Mouse (Mus musculus) heart, adult 18-20 months (tissue): ENCODE data around the gene Pes1. TPM values are rescaled to one million over a fixed set of nuclear protein-coding genes. Genes with fewer than 3 reads are reported as not detected.

ENCODE experiments used
- DNase-seq, 2 experiments: peaks; one replicate each; pipeline ENCODE4 v3.0.0; 2021 to 2022; ENCODE audit warnings: mixed read lengths in 1 of 2
- total RNA-seq, 2 experiments: library from RNA; stranded (reverse); gene quantifications; 2 replicates each; pipeline ENCODE4 v1.2.3; 2021

The Pes1 gene
- total RNA-seq, 2 experiments from 2014 or later: 27.4 to 27.6 TPM

DNA sequence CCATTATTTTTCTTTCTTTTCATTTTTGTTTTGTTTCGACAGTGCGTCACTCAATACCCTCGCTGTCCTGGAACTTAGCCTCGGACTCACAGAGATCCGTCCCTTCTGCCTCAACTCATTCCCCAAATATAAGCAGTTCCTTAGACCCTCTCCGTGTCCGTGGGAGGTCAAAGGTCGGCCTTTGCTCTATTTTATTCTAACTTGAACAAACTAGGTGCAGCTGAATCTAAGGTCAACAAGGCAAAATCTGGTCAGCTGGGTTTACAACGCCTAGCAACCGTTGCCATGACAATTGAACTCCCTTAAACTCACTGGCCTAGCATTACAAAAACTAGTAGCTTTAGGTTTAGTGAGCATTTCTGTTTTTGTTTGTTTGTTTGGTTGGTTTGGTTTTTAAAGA is 620 bp upstream of the Pes1 start:
- DNase-seq: no peak

DNA sequence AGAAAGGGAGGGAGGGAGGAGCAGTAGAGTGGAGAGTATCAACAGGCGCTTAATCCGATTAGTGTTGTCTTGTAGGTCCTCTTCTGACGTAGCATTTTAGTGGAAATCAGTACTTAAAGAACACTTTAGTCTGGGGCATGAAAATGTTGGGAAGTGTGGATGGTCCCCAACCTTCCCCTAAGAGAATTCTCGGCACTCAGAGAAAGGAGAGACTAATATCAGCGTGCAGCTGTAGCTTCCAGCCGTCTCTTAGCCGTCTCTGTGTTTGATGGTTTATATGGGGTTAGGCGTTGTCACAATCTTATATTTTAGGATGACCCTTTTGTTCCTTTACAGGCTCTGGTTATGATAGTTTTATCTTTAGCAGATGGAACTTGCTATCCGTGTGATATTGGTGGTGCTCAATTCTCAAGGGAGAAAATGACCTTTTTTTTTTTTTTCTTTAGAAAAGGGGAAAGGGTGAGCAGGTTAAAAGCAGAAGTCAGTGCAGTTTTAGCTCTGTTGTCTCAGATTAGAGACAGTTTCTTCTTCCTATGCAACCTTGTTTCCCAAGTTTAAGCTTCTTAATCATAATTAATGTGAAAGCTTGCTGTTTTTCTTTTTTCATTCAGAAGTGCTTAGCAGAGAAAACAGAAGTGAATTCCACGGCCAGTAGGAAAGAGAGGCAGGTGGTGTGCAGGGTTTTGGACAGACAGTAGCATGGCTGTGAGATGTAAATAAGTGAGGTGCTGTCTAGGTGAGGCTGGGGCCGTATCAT is 819 bp downstream of the Pes1 start:
- DNase-seq: no peak

DNA sequence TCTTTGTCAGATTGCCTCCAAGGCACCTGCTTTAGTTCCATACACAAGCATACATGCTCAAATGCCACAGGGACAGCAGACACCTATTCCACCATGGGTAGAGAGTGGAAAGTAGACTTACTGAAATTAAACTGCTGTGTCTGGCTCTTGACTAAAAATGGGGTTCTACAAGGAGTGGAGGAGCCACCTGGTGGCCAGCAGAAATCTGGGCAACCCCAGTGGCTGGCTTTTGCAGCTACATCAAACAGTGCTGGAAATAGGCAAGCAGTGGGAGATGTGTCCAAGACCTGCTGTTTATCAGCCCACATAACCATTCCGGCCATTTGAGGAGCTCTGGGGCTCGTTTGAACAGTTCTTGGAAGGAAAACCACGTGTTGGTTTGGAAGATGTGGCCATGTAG is 6.1 kb downstream of the Pes1 start:
- DNase-seq: no peak

DNA sequence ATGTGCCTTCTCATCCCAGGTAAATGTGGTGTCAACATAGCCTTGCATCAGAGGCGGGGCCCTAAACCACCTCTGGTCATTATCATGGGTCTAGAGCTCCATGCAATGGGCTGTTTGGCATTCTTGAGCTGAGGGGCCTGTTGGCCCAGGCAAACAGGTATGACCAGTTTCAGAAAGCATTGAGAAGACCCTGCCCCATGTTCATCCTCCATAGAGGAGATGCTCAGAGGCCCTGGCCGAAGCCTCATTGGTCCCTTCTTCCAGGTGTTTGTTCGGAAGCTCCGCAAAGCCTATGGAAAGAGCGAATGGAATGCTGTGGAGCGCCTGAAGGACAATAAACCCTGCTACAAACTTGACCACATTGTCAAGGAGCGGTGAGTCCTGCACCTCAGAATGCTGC is 6.6 kb downstream of the Pes1 start:
- no peak for DNase-seq

DNA sequence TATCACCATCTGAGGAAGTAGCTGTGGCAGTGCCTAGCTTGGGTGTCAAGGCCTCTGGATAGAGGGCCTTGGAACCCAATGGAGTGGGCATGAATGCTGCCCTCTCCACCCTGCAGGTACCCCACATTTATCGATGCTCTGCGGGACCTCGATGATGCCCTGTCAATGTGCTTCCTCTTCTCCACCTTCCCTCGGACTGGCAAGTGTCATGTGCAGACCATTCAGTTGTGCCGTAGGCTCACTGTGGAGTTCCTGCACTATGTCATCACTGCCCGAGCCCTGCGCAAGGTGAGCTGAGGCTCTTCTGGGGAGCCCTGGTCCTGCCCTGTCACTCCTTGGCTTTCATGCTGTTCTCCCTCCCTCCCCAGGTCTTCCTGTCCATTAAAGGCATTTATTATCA is 9.3 kb downstream of the Pes1 start:
- no peak for DNase-seq

DNA sequence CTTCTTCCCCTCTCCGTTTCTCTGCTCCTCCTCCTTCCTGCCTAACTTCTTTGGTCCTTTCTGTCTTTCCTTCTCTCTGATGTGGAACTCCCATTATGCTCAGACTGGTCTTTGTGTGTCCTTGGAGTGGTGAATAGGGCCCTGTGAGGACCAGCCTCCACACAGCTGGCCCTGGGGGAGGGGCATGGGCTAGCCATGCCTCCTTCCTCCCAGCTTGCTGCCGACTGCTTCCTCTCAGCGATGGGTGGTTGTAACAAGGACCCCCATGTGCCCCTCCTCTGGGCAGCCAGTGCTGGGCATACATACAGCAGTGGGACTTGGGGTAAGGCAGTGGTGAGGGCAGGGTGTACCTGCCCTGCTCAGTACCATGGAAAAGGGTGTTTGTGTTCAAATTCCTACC is 10.5 kb downstream of the Pes1 start:
- no peak for DNase-seq

DNA sequence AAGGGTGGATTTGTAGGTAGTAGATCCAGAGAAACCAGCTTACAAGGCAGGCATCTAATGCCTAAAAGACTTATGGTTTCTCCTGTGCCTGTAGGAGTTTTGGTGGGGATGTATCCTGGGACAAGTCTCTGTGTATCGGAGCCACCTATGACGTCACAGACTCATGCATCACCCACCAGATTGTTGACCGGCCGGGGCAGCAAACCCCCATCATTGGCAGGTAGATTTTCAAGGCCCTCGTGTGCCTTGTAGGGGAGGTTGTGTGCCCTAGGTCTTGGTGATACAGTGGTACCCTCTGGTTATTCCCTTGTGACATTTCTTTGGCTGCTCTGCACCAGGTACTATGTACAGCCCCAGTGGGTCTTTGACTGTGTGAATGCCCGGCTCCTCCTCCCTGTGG is 12.9 kb downstream of the Pes1 start, which contains the start of gene 4930556J24Rik:
4930556J24Rik (minus strand) TSS at position 101 of the 400 bp plus-strand sequence.
- DNase-seq: no peak

DNA sequence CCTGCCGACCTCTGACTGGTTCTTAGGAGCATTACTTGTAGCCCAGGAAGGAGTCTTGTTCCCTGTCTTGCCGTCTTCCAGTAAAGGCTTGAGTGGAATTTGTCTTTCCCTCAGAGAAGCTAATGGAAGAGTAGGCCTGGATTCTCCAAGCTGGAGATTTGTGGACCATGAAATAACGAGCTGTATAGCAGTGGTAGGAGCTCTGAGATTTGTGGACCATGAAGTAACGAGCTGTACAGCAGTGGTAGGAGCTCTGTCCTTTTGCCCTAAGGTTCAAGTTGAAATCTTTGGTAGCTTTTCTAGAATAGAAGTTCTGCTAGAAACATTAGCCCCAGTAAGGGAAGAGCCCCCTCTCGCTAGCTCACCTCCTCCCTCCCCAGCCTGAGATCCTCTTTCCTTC is 14.6 kb downstream of the Pes1 start:
- no peak for DNase-seq

DNA sequence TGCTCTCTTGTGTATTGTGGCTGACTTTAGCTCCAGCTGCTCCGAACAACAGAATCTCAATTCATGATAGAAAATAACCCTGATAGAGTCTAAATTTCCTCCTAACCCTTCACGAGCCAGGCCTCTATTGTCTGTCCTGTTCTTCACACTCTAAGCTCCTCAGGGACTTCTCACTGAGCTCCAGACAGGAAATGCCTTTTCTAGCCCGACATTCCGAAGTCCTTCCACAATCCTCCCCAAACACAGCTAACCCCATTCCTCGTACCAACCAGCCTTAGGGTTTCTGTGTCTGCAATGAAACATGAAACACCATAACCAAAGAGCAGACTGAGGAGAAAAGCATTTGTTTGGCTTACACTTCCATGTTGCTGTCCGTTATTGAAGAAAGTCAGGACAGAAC is 17.8 kb downstream of the Pes1 start:
- no peak for DNase-seq

DNA sequence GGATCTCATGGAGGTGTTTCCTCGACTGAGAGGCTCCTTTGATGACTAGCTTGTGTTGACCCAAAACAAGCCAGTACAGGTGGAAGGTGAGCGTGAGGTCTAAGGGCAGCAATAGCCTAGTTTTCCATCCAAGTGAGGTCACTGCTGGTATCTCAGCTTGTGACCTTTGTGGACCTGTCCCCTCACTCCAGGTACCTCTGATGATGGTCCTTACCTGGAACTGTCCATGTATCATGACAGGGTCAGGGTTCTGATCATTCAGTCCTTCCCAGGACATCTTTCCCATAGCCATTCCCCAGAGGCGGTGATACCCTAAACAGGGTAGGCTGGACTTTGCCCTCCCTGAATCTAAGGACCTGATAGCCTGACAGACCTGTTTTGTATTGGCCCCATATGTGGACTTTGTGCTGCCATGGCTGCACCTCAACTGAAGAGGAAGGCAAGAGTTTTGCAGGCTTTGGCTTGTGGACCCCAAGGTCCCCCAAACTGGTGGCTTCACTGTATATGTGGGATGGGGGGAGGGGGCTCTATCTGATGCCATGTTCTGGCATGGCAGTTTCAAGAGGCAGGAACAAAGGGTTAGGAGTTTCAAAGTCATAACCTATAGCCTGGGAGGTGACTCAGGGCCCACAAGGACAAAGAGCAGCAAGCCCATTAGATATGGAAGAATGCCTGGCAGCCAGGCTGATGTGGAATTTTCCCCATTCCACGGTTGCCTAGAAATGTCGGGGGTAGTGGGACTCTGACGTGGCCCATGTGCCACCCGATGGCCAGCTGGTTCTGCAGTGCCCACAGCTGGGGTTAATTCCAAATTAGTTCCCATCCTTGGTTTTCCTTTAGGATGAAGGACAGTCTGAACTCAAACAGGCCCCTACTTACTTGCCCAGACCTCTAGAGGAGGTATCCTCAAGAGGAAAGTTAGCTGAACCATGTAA is 18.8 kb downstream of the Pes1 start:
- no peak for DNase-seq

DNA sequence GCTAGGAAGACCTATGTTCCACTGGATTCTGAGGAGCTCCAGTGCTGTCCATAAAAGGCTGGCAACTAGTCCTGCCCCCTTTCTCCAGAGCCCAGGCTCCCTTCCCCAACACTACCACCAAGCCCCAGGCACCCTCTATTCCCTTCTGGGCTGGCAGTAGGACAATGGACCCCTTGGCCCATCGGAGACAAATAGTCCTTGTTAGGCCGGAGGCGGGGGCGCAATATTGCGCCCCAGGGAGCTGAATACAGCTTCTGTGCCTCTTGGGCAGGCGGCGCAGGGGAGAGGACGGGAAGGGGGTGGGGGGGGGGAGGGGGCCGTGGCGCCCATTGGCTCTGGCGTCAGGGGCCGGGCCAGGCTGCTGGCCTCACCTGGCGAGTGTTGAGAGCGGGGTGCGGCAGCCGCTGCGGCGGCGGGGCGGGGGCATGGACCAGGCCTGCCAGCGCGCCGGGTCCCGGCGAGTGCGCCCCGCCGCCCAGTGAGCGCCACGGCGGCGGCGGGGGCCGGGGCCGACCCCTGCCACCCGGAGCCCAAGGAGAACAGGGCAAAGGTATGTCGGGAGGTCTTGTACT is 19.6 kb downstream of the Pes1 start, which contains the start of gene Gal3st1:
Gal3st1 (plus strand) TSS at position 346 of the 572 bp plus-strand sequence.
- no peak for DNase-seq

DNA sequence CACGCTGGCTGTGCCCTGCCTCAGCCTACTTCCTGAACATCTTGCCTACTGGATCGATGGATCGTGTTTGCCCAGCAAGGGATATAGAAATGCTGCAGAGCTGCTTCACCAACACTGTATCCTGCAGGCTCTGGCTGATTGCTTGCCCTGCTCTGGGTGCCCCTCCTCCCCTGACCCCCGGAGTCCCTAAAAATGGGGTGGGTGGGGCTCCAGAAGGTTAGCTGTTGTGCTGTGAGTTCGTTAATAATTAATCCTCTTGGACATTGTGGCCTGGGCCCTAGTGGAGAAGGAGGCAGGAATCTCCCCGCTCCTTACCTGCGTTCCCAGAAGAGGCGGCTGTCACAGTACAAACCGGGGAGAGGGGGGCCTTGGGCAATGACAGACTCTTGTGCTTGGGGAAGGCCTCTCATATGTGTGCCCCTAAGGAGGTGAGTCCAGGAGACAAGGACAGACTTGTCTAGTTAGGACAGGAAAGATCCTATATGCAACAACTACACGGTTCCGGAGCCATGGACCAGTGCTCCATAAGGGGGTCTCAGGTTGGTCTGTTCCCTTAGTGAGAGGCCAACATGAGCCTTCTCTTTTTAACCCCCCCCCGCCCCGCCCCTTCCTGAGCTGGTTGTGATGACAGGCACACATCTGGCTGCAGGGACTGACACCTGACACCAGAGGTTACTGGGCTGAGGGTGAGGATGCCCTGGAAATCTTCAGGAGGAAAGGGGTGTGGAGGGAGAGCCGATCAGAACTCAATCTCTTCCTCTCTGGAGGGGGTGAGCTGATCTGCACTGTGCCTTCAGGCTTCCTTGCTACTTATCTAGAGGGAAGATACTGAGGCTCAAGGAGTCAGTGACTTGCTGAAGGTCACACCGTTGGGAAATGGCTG is 20.3 kb downstream of the Pes1 start:
- DNase-seq: no peak

DNA sequence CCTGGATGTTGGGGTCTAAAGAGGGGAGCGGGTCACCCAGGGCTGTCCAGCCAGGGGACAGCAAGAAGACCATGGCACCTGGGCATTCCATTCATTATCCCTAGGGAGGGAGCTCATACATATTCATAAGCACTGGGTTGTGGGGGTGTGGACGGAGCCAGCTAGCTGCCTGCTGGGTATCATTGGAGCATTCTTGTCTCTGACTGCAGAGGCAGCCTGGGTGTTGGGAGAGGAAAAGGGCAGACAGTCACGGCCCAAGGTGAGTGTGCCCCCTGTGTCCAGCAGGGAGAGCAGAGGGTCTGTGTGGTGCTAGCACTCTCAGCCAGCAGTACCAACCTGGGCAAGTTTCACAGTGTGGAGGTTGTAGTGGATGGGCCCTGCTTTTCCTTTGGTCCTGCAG is 26.0 kb downstream of the Pes1 start:
- no peak for DNase-seq

DNA sequence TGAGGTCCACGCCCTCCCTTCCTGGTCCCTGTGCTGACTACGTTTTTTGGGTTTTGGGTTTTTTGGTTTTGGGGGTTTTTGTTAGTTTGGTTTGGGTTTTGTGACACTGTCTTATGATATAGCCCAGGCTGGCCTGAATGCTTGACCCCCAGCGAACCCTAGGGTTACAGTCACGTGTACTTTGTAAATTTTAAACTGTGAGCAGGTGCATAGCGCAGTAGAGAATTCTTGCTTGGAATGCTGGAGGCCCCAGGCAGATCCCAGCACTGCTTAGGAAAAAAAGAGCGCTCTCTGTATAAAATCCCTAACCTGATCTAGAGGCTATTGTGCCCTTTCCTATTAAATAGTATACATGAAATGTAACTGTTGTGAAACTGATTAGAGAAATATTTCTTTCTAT is 29.4 kb downstream of the Pes1 start:
- DNase-seq: no peak

DNA sequence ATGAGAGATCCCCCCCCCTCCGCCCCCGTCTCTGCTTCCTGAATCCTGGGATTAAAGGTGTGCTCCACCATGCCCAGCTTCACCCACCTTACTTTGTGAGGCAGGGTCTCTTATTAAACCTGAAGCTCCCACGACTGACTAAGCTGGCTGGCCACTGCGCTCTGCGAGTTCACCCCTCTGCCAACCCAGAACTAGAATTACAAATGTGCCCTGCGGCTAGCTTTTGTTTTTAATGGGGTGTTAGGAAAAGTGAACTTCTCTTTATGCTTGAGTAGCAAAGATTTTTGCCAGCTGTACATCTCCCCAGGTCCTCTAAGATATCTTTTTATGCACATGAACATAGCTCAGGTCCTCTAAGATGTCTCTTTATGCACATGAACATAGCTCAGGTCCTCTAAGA is 30.1 kb downstream of the Pes1 start:
- no peak for DNase-seq

DNA sequence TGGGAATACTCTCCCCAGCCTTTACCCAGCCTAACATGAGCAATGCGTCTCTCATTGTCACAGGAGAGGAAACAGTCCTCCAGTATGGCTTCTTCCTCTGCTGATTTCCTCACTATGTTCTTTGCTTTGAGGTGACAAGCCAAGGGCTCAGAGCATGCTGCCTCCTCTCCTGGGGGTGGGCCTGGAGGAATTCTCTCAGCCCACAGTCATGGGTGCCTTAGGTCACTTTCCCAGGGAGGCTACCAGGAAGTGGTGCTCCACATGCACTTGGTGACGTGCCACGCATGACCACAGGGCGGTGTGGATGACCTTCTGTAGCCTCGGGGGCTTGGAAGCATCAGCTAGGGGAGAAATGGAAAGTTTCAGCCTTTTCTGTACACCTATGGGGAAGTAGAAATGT is 31.7 kb downstream of the Pes1 start:
- no peak for DNase-seq

DNA sequence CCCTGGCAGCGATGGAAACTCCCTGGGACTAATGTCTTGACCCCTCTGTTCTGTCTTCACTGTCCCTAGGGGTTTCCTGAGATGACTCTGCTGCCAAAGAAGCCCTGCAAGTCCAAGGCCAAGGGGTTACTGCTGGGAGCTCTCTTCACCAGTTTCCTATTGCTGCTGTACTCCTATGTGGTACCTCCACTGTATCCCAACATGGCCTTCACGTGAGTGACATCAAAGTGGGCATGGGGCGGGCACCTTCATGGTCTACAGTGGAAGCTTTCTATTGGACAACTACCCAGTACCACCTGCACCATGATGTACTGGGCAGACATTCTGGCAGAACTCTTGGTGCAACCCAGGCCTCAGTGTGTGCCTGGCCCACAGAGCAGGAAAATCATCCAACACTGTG is 33.1 kb downstream of the Pes1 start:
- no peak for DNase-seq

DNA sequence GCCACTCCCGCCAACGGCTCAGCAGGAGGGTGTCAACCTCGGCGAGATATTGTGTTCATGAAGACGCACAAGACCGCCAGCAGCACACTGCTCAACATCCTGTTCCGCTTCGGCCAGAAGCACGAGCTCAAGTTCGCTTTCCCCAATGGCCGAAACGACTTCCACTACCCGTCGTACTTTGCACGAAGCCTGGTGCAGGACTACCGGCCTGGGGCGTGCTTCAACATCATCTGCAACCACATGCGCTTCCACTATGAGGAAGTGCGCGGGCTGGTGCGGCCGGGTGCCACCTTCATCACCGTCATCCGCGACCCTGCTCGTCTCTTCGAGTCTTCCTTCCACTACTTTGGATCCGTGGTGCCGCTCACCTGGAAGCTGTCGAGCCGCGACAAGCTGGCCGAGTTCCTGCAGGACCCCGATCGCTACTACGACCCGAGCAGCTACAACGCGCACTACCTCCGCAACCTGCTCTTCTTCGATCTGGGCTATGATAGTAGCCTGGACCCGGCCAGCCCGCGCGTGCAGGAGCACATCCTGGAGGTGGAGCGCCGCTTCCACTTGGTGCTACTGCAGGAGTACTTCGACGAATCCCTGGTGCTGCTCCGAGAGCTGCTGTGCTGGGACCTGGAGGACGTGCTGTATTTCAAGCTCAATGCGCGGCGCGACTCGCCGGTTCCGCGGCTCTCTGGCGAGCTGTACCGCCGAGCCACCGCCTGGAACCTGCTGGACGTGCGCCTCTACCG is 34.4 kb downstream of the Pes1 start:
- no peak for DNase-seq

DNA sequence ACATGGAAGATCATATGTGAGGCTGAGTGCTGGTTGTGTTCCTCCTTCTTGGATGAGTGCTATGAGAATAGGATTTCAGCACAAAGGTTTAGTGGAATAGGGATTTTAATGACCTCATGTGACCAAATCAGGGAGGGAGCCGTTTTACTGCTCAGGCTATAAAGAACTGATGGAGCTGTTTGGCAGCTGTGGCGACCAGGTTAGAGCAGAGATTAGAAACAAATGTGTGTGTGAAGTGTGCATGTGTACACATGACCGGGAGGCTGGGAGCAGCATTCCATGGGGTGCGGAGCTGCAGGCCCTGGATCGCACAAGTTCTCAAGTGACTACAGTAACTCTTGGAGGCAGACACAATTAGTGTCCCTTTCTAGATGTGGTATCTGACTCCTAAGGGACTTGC is 35.8 kb downstream of the Pes1 start:
- DNase-seq: no peak

DNA sequence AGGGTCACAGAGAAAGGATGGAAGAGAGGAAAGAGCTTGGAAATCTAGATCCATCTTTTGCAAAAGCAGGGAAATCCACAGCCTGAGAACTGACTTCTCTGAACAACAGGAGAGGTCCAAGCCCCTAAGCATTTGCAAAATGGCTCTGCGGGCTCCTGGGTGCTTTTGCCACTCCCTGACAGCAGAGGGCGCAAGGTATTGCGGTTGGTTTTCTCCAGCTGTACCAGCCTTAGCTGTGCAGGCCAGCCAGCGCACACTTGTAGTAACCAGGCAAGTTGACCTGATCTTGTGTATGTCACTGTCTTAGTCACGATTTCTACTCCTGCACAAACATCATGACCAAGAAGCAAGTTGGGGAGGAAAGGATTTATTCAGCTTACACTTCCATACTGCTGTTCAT is 37.8 kb downstream of the Pes1 start:
- peak; percentile 36 to 72 for DNase-seq

DNA sequence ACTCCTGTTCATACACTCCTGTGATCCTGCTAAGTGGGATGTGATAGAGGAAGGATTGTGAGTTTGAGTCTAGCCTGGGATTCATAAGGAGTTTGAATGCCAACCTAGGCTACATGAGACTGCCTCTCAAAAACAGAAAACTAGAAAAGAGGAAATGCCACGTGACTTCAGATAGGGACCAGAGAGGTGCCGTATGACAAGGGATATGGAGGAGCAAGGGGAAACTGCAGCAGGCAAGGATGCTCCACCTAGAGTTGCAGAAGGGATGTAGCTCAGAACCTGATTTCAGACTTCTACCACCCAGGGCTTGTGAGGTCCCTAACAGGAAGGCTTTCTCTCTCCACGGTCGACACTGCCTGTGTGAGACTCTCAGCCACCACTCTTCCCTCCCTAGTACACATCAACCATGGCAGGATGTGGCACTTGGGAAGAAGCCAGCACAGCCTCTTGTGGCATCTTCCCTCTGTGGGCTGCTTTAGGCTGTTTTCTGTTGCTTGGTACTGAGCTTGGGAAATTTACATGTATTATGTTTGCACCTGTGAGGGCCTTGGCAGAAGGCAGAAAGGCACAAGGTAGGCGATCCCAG is 41.5 kb downstream of the Pes1 start:
- no peak for DNase-seq
